Mouse (Mus musculus) heart, postnatal 0 days (tissue): ENCODE measurements around the gene Cdhr2. TPM values are rescaled to one million over a fixed set of nuclear protein-coding genes. Genes with fewer than 3 reads are reported as not detected.

Source experiments
- ATAC-seq: fragments of 200-750 bp; cut with Nextera tagmentation; 2 replicates; pipeline ENCODE4 v1.8.0; 2017; ENCODE audit warnings: low read depth, moderate number of reproducible peaks, moderate library complexity; ENCODE audit not compliant: insufficient read depth
- DNase-seq: peaks from one replicate; pipeline ENCODE4 v3.0.0-alpha.2; 2016; ENCODE audit warnings: low spot score
- H3K27ac ChIP-seq: fragments of 300-500 bp; sonication (generic); 2 replicates; pipeline ENCODE4 v1.5.1; 2014; ENCODE audit warnings: low read depth, mild to moderate bottlenecking
- H3K27me3 ChIP-seq: fragments of 300-500 bp; sonication (generic); 2 replicates; pipeline ENCODE4 v1.6.1; 2014; ENCODE audit warnings: low read length, mixed read lengths; ENCODE audit not compliant: control insufficient read depth, insufficient read depth
- H3K36me3 ChIP-seq: fragments of 300-500 bp; sonication (generic); replicated peaks from 2 replicates; pipeline ENCODE4 v1.6.1; 2014; ENCODE audit warnings: low read length, mixed read lengths; ENCODE audit not compliant: control insufficient read depth, insufficient read depth
- H3K4me1 ChIP-seq: fragments of 300-500 bp; sonication (generic); 2 replicates; pipeline ENCODE4 v1.6.1; 2014; ENCODE audit warnings: antibody characterized with exemption; ENCODE audit not compliant: control insufficient read depth, insufficient read depth
- H3K4me2 ChIP-seq: fragments of 300-500 bp; sonication (generic); 2 replicates; pipeline ENCODE4 v1.6.1; 2014; ENCODE audit warnings: low read depth, mild to moderate bottlenecking, low read length, moderate library complexity
- H3K4me3 ChIP-seq: fragments of 300-500 bp; sonication (generic); 2 replicates; pipeline ENCODE4 v1.5.1; 2014; ENCODE audit warnings: low read depth, low read length
- H3K9ac ChIP-seq: fragments of 300-500 bp; sonication (generic); replicated peaks from 2 replicates; pipeline ENCODE4 v1.6.1; 2014; ENCODE audit warnings: low read depth, low read length, mixed read lengths
- H3K9me3 ChIP-seq: fragments of 300-500 bp; sonication (generic); replicated peaks from 2 replicates; pipeline ENCODE4 v1.6.1; 2016; ENCODE audit warnings: low read length; ENCODE audit not compliant: control insufficient read depth
- CTCF ChIP-seq: IDR thresholded peaks from 2 replicates; pipeline ENCODE4 v1.5.1; 2016; ENCODE audit warnings: antibody characterized with exemption, control low read depth, low read depth
- EP300 ChIP-seq: IDR thresholded peaks from 2 replicates; pipeline ENCODE4 v1.6.1; 2016; ENCODE audit warnings: antibody characterized with exemption, low read depth
- WGBS: fragments of 180-500 bp; shearing (Covaris S2); extraction: QIAGEN DNeasy Blood & Tissue Kit; methylation state at CpG from one replicate; pipeline ENCODE4 v1.1.7; 2014; 5-methylcytosine and 5-hydroxymethylcytosine counted together
- polyA plus RNA-seq: library from polyadenylated mRNA; unstranded; fragments of >200 nt; fragmentation: Nextera tagmentation; extraction: Ambion mirVana; gene quantifications from 2 replicates; pipeline ENCODE4 v1.2.1, GENCODE M21; 2015
- total RNA-seq: library from RNA; depleted of rRNA; stranded (reverse); fragments of >200 nt; gene quantifications from 2 replicates; pipeline ENCODE4 v1.2.3, GENCODE M21; 2014; ENCODE audit warnings: low replicate concordance

The Cdhr2 gene
- total and polyA plus RNA-seq, 2 experiments from 2014 or later, result 0.04 TPM; not detected in 1

DNA sequence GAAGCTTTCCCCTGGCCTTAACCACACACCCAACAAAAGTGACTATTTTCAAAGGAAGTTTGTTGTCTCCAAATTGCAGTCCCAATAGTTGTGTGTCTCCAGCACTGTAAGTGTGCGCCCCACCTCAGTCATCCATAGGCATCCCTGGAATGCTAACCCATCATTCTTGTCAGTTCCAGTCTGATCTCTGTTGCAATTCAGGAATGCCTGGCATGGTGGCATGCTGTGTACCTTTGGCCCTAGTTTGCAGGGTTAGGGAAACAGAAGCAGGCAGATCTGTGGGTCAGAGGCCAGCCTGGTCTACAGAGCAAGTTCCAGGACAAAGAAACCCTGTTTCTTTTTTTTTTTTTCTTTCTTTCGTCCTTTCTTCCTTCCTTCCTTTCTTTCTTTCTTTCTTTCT, 30.8 kb upstream of the Cdhr2 start:
- DNase-seq (no peak), ATAC-seq (no peak)
- 67% methylated on average over 2 of the region's 2 CpGs for WGBS
- H3K9ac ChIP-seq, result no peak overlapping the region
- no peaks in the 10 kb centered on the region for H3K9me3 ChIP-seq
- no peaks in the 10 kb centered on the region for H3K4me1 ChIP-seq
- no peaks in the 10 kb centered on the region for H3K27me3 ChIP-seq
- TF ChIP-seq CTCF, result no peak
- TF ChIP-seq EP300, result no peak
- H3K36me3 ChIP-seq, result no peaks in the 10 kb centered on the region
- H3K4me3 ChIP-seq, result no peak overlapping the region
- H3K4me2 ChIP-seq, result no peak overlapping the region
- no peak overlapping the region for H3K27ac ChIP-seq

DNA sequence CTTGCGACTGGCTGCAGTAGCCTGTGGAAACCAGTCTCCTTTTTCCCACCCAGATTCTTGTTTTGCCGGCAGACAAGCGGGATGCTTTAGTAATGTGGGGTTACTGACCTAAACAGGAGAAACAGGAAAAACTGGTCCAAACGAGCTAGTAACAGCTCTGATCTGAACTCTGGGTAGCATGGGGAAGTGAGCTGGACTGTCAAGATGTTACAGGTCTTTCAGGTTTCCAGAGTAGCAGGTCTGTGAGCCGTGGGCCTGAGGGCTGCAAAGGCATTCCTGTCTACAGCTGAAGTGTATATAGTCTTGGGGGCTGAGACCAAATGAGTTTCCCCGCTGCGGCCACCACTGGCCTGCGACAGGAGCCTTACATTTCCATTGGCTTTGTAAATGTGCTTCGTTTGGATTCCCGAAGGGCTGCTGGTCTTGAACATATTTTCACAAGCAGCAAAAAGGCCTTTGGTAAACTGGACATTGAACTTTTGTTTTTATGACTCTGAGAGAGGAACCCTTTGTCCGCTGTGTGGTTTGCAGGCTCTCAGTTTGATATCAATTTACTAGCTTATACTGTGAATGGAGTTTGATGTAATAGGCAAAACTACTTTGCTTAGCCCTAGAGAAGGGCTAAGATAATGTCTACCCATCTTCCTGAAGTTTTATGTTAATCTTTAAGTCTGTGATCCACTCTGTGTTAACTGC, 25.2 kb upstream of the Cdhr2 start:
- H3K4me1 ChIP-seq, result no peaks in the 10 kb centered on the region
- WGBS, result 68% methylated on average over 11 of the region's 11 CpGs
- H3K27me3 ChIP-seq, result no peaks in the 10 kb centered on the region
- H3K27ac ChIP-seq, result no peak overlapping the region
- H3K4me3 ChIP-seq, result no peak overlapping the region
- no peak overlapping the region for H3K9ac ChIP-seq
- DNase-seq (no peak), ATAC-seq (no peak)
- H3K9me3 ChIP-seq, result no peaks in the 10 kb centered on the region
- H3K4me2 ChIP-seq, result no peak overlapping the region
- peaks cover 20% of the 10 kb centered on the region for H3K36me3 ChIP-seq
- TF ChIP-seq CTCF (no peak), EP300 (no peak)

- 58% methylated on average over 4 of the region's 4 CpGs for WGBS
- Histone ChIP-seq H3K27ac (no peak overlapping the region), H3K9me3 (no peaks in the 10 kb centered on the region), H3K4me2 (no peak overlapping the region), H3K4me3 (no peak overlapping the region), H3K27me3 (no peaks in the 10 kb centered on the region), H3K9ac (no peak overlapping the region), H3K36me3 (peaks cover 42% of the 10 kb centered on the region), H3K4me1 (no peaks in the 10 kb centered on the region)
- no peak for DNase-seq
- ATAC-seq, result no peak
- no peak for TF ChIP-seq EP300
- TF ChIP-seq CTCF, result no peak
These were observed 23.0 kb upstream of the Cdhr2 start for GRCm38 (mm10) chr13:54678263-54678662.

DNA sequence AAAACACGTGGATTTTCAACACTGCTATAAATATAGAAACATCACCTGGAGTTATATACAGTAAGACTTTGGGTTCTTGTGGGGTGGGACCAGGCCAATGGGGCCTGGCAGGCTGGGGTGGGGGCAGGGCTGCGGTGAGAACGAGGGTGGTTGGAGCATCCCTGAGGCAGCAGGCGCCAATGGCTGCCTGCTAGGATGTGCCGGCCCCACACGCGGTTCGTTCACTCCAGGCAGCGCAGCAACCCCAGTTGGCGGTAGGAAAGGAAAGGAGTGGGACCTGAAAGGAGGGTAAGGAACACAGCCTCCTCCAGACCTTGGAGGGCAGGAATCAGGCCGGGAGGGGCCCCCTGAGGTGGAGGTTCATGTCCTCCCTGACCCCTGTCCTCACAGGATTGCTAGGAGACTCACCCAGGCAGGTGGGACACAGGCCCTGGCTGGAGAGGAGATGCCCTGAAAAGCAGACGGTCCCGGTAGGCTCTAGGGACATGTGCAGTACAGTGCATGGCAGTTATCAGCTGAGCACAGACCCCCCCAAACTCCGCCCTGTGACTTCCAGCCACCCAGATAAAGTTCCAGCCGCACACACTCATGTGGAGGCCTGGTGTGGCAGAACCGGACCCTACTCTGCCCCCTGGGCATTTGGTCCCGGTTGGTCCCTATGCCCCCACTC, 20.9 kb upstream of the Cdhr2 start:
- Histone ChIP-seq H3K36me3 (peaks cover 50% of the 10 kb centered on the region), H3K27ac (no peak overlapping the region)

GRCm38 (mm10) chr13:54681291-54681690, 20.0 kb upstream of the Cdhr2 start:
- peaks cover 50% of the 10 kb centered on the region for H3K36me3 ChIP-seq
- no peaks in the 10 kb centered on the region for H3K9me3 ChIP-seq
- H3K4me2 ChIP-seq, result no peak overlapping the region
- no peak for TF ChIP-seq CTCF
- TF ChIP-seq EP300, result no peak
- DNase-seq, result no peak
- WGBS, result 75% methylated on average over 8 of the region's 8 CpGs
- H3K4me1 ChIP-seq, result peaks cover 25% of the 10 kb centered on the region
- ATAC-seq, result no peak
- no peak overlapping the region for H3K9ac ChIP-seq
- no peak overlapping the region for H3K4me3 ChIP-seq
- no peaks in the 10 kb centered on the region for H3K27me3 ChIP-seq
- H3K27ac ChIP-seq, result no peak overlapping the region

More for the DNA sequence above, 20.9 kb upstream of the Cdhr2 start:
- no peak overlapping the region for H3K4me3 ChIP-seq
- H3K9ac ChIP-seq, result no peak overlapping the region
- no peaks in the 10 kb centered on the region for H3K9me3 ChIP-seq
- TF ChIP-seq CTCF (no peak), EP300 (no peak)
- DNase-seq (no peak), ATAC-seq (no peak)
- no peaks in the 10 kb centered on the region for H3K27me3 ChIP-seq
- WGBS, result 75% methylated on average over 17 of the region's 17 CpGs
- H3K4me2 ChIP-seq, result no peak overlapping the region
- peaks cover 15% of the 10 kb centered on the region for H3K4me1 ChIP-seq

GRCm38 (mm10) chr13:54683301-54683700, 18.0 kb upstream of the Cdhr2 start:
- ATAC-seq (no peak), DNase-seq (no peak)
- no peak overlapping the region for H3K27ac ChIP-seq
- H3K9ac ChIP-seq, result no peak overlapping the region
- H3K9me3 ChIP-seq, result no peaks in the 10 kb centered on the region
- no peak for TF ChIP-seq CTCF
- TF ChIP-seq EP300, result no peak
- no peak overlapping the region for H3K4me3 ChIP-seq
- no peaks in the 10 kb centered on the region for H3K27me3 ChIP-seq
- WGBS, result 77% methylated on average over 3 of the region's 3 CpGs
- peaks cover 50% of the 10 kb centered on the region for H3K36me3 ChIP-seq
- no peak overlapping the region for H3K4me2 ChIP-seq
- peaks cover 25% of the 10 kb centered on the region for H3K4me1 ChIP-seq
